Mouse (Mus musculus) spleen, adult 12 weeks (tissue): ENCODE measurements around the gene Pdzk1ip1.

Experiments used
- DNase-seq: peaks from one replicate; pipeline ENCODE4 v3.0.0; 2022; ENCODE audit warnings: low spot score

Gene Pdzk1ip1

DNA sequence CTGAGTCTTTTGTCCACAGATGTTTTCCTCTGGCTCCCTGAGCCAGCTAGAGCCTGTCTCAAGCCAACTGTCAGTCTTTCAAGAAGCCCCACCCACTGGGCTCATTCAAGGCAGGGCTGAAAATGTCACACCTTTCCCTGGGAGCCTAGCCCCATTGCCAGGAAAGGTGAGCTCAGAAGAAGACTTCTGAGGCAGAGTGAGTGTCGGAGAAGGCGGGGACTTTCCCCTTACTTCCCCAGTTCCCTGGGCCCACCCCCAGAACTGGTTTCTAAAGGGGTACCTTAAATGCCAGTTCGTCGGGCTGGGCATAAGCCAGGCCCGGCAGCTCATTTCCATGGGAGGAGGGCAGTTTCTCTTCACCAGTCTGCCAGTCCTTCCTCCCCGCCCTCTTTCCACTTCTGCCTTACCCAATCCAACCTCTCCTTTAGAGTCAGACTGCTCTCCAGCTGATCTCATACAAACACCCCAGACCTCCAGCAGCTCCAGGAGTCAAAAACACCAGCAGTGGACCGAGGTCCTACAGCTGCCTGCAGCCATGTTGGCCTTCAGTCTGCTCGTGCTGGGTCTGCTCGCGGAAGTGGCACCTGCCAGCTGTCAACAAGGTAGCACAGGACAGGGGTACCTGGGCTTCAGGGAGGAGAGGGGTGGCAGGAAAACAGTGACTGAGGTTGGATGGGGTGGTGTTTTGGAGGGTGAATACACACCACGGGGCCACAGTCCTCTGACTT, at the start of gene Pdzk1ip1:
Gene Pdzk1ip1 (plus strand): TSS at position 98 of the 728 bp plus-strand sequence.
- DNase-seq: peak; percentile 62

DNA sequence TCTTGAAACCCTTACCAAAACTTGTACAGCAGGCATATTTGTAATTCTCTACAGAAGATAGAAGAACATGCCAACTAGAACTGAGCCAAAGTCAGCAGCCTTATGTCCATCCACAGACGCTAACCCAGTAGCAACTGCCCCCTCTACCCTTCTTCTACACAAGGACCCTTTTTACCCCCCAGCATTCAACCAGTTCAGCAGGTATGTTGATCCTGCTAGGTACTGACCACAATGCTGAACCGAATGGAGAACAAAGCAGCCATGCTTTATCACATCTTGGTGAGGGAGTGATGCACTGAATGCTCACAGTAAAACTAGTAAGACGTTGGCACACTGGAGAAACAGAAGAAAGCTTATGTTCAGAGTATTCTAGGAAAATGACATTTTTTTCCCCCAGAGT, 42.9 kb upstream of the Pdzk1ip1 start:
- no peak for DNase-seq

DNA sequence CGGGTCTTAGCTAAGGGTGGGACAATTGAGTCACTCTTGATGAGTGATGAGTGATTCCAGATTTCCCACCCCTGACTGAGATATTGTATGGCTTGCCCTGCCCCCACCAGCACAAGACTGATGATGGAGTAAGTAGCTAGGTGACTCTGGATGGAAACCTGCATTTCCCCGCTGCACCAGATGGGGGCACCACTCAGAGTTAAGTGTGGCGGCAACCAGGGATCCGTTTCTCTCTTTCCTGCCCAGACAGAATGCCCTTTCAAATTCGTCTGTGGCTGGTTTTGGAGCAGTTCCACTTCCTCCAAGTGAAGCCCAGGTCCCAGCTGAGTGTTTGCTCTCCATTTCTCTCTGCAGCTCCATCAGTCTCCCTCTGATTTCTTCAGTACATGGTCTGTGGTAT, 40.8 kb upstream of the Pdzk1ip1 start:
- DNase-seq: peak; percentile 80

DNA sequence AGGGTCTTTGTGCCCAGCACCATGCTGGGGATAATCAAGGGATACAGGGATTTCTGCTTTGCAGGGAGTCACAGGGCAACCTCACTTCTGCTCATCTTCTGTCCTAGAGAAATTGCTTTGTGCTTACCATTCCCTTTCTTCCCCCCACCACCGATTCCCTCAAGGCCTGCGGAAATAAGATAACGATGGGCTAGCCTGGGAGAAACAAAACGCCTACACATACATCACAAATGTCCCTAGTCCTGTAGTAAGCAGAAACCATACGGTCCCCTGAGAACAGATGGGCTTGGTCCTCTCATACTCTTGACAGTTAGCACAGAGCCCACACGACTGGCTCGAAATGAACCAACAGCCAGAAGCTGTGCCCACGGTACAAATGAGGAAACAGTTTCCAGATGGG, 40.3 kb upstream of the Pdzk1ip1 start:
- peak; percentile 48 for DNase-seq

DNA sequence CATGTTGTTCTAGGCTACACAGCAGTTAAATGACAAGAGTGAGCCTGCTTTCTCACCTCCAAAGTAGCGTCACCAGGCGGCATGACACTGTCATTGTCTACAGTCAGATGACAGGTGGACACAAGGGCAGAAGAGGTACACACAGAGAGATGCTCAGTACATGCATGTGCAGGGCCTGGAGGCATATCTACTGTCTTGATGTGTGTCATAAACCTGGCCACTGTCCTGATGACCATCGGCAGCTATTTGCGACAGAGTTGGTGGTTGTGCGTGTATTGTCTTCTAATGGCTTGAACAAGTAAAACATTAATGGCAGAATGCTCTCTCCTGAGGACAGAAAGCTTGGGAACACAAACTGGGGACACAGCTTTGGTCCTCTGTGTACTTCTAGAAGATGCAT, 37.3 kb upstream of the Pdzk1ip1 start:
- no peak for DNase-seq

DNA sequence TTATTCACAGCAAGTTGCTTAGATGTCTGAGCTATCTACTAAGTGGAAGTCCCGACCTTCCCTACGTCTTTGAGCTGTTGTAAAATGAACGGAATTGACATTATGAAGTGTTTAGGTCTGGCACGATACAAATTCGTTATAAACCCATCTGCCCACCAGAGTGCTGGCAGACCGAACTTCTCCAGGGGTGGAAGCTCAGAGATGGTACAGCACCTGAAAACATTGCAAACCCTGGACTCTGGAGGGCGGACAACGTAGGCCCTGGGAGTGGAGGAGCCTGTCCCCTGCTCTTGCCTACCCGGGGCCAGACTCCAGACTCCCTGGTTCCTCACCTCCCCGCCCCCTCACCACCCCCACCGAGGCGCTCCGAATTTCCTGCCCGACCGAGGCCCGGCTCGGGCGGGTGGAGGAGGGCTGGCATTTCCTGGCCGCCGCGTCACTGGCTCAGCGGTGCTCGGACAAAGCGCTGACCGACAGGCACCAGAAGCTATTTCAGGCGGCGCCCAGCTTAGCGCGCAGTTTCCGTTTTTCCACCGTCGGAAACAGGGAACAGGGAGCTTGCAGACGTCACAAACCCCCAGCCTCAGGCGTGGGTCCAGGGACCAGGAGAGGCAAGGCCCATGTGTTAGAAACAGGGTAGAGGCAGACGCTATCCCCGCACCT, 36.0 kb upstream of the Pdzk1ip1 start:
- no peak for DNase-seq

DNA sequence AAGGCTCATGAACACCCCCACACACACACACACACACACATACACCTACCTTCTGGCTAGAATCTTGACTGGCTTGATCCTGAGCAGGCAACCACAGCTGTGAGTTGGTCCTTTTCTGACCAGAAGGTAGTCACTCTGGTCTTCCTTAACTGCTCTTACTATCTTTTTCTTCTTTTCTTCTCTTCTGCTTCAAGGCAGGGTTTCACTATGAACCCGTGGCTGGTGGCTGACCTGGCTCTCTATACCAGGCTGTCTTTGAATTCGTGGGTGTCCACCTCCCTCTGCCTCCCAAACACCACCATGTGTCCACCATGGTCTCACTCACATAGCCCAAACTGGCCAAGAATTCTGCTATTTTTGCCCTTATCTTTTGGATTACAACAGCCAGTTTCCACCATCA, 33.5 kb upstream of the Pdzk1ip1 start:
- no peak for DNase-seq

DNA sequence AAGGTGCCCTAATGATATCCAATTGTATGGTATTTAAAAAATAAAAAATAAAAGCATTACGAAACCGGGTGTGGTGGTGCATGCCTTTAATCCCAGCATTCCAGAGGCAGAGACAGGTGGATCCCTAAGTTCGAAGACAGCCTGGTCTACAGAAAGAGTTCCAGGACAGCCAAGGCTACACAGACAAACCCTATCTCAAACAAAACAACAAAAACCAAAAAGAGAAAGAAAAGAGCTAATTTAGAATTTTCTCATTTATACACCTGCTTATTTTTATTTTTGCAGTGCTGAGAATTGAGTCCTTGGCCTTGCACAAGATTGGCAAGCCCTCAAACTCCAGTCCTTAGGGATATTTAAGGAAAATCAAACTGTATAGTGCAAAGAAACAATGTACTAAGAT, 32.8 kb upstream of the Pdzk1ip1 start:
- DNase-seq: no peak

DNA sequence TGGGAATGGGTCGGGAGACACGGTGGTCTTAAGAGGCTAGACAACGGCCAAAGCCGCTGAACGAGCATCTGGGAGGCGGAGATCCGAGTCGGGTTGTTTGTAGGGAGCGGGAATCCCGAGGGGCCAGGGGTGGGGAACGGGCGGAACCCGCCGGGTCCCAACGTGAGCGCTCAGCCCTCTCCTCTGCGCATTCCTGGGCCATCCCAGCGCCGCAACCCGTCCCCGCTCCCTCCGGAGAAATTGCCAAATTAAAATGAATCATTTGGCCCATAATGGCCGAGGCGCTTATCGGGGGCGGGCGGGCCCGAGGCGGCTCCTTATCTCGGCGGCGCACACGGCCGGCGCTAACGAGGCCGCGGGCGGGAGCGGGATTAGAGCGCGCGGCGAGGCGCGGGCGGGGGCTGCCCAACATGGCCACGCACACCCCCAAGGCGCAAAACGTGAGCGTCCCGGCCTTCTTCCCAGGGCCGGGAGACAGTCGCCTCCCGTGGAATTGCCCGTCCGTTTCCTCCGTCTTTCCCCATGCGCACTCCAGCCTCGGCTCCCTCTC, 32.1 kb upstream of the Pdzk1ip1 start, which contains the start of gene Tal1:
Gene Tal1 (plus strand): TSS at position 56 of the 550 bp plus-strand sequence.
- DNase-seq: peak; percentile 82

DNA sequence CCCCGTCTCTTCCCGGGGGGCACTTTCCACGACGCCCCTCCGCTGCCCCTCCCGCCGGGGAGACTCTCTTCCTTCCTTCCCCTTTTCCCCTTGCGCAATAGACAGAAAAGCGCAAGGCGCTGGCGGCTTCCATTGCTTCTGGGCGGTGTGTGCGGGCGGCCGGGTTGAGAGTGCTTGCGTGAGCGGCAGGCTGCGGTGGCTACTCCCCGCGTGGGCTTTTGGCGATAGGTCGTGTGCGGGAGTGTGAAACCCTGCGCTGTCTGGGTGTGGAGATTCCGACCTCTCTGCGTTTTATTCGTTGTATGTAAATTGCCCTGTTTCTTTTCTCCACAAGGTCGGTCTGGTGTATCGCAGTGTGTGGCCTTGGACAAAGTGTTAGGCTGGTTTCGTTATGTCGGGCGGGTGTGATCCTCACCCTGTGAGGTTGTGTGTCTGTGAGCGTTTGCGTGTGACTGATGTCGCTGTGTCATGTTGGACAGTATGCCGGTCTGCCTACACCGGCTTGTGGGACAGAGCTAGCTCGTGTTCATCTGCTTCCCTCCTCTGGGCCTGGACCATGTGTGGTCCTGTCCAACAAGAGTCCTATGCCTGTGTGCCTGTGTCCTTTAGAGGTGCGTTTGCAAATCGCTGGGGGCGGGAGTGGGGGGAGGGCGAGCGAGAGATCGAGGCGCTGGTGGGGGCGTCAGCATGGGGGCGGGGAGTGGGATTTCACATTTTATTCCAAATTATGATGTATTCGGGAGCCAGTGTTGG, 31.4 kb upstream of the Pdzk1ip1 start:
- peak; percentile 60 for DNase-seq

DNA sequence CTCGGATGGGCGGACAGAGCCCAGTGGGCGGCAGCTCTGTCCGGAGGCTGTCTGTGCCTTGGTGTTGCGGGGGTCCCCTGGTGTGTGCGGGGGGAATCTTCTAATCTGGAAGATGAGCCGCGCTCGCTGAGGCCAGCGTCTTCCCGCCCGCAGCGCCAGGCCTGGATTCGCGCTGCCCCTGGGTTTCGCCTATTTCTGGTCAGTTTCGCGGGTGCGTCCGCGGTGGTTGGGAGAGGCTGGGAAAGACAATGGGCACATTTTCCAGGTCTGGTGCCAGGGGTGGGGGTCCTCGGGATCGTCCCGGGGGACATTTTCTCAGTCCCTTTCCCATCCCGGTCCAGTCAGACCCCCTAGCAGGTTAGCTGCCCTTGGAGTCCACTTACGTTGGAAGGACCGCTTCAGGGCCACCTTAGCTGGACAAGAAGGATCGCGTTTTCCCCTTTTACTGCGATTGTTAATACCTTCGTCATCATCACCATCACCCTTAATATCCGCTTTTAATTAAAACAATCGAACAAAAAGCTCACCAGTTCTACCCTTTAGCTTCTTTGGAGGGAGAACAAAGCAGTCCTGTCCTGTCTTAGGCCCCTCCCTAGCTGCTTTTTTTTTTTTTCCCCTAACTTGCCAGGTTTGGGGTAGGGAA, 30.7 kb upstream of the Pdzk1ip1 start:
- DNase-seq: peak; percentile 42

DNA sequence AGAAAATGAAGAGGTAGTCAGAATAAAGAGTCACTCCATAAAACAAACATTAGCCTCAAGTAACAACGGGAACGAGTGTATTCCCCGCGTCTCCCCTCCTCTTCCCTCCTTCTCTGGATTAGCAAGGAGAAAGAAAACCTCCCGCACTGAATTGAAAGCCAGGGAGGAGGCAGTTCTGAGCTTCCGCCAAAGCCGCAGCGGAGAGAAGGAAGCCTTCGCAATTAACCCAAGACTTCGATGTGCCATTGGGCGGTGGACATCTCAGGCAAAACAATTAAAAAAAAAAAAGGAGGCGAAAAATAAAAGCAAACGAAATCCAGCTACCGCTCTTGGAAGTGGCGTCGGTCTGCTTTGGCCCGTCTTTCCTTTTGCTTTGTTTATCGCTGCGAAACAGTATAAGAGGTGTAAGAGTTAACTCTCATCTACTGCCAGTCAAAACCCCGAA, 30.2 kb upstream of the Pdzk1ip1 start:
- peak; percentile 37 for DNase-seq

DNA sequence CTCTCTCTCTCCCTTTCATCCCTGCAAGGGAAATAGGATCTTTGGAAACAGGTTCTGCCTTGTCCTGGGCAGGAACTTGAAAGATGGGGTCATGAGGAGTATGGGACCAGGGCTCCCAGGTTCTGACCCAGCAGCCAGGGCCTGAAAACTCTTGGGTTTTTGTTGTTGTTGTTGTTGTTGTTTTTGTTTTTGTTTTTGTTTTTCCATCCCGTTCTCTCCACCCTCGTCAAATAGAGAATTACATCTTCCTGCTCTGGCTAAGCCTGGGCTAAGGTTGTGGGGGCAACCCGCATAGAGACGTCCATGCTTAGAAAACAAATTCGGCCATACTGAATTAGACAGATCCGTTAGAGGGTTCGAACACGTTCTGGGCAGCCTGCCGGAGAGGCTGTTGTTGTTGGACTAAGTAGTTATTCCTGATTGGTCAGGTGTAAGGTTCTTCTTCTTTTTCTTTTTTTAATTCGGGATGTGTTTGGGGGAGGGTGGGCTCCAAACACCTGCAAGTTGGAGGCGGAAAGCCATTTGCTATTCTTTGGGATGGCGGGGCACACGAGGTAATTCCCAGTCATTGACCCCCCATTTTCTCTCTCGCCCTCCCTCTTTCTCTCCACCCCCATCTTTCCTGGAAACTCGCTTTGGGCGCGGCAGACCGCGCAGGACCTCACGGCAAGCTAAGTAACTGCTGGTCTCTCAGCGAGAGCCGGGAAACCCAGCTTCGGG, 29.5 kb upstream of the Pdzk1ip1 start:
- peak; percentile 53 for DNase-seq

DNA sequence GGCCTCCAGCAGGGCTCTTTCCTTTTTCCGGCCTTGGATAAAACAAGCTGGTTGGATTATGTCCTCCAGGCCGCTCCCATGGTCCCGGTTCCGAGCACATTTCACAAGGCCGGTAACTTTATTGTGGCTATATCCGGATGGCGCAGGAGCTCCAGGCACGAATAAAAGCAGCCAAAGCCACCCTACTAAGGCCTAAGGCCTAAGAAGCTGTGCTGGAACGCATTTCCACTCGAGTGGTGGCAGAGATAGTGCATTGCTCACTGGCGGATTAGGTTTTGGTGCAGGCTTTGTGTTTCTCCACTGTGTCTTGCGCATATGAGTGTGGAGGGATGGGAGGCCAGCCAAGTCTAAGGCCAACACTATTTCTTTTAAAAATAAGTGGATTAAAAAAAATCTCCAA, 28.6 kb upstream of the Pdzk1ip1 start:
- DNase-seq: peak; percentile 28

DNA sequence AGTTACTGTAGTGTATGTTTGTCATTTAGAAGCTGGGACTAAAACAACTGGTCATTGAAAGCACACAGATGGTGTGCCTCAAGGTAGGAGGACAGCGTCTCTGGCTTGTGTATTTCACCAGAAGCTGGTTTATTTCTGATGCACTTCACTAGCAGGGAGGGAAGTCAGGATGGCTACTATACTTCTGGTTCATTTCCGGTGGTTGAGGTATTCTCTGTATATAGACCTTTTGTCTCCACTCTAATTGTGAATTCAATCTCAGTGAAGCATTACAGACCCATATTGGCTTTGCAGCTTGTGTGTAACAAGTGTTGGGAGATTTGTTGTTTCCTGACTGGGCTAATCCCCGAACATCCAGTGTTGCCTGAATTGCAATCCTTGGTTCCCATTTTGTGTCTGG, 27.8 kb upstream of the Pdzk1ip1 start:
- DNase-seq: no peak

DNA sequence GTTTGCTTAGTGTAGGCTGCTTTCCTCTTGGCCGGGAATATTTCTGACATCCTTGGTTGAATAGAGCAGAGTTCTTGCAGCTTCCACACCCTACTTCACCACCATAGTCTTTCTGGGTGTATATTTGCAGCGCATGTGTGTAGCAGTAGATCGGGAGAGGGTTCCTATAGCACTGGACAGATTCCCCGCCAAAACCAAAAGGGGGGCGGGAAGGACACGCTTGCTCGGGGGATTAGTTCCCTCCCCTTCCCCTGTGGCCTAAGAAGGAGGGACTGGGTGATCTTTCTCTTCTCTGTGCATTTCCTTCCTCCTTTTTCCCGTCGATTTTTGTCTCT, 26.0 kb upstream of the Pdzk1ip1 start:
- no peak for DNase-seq

DNA sequence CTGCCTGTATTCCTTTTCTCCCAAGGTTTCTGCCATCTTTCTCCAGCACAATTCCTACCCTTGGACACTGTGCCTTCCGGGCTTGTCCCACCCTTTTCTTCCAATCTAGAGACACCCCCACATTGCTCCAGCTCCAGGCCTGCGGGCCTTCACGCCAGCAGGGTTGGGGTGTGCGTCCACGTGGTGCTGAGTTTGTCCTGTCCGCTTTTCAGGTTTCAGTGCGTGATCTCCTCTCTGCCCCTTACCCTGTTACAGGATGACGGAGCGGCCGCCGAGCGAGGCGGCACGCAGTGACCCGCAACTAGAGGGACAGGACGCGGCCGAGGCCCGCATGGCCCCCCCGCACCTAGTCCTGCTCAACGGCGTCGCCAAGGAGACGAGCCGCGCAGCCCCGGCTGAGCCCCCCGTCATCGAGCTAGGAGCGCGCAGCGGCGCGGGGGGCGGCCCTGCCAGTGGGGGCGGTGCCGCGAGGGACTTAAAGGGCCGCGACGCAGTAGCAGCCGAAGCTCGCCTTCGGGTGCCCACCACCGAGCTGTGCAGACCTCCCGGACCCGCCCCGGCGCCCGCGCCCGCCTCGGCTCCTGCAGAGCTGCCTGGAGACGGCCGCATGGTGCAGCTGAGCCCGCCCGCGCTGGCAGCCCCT, 25.5 kb upstream of the Pdzk1ip1 start:
- DNase-seq: peak; percentile 28

DNA sequence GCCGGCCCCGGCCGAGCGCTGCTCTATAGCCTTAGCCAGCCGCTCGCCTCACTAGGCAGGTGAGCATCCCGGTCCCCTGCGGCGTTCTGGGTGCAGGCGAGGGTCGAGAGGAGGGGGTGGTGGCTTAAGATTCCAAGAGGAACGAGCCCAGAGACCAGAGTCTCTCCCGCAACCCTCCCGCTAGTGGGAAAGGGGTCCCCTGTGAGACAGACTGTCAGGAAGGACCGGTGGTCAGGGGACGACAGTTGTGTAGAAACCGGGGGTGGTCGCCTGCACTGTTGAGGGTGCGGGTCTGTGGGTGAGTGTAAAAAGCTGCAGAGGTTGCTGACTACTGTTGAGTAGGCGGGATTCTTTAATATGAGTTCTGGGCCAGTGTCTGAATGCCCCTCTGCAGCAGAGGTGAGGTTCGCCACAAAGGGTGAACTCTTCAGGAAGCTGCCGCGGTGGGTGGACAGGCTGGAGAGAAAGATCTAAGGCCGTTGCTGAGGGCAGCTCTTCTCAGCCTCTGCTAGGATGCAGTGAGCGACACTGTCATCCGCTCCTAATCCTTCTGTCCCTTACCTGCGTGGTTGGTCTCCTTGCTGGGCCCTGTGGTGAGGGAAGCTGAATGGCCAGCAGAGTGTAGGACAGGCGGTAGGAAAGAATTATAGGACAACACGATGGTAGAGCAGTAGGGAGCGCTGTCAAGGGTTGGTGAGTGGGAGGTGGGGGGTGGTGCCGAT, 24.8 kb upstream of the Pdzk1ip1 start:
- no peak for DNase-seq

DNA sequence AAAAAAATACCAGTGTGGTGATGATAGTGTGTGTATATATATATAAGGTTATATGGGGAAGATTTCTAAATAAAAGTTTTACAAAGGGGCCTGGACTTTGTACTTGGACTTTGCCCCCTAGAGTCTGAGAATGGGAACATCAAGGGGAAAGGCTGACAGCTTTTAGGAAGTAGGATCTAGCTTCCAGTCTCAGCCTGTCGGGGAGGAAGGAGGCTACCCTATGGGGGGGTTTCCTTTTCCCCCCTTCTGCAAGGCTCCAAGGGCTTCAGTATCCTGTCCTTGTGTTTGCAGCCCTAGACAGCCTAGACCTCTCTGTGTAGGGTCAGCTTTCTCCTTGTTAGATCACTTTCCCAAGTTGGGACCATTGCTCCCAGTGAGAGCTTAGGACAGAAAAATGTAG, 16.8 kb upstream of the Pdzk1ip1 start:
- DNase-seq: no peak

DNA sequence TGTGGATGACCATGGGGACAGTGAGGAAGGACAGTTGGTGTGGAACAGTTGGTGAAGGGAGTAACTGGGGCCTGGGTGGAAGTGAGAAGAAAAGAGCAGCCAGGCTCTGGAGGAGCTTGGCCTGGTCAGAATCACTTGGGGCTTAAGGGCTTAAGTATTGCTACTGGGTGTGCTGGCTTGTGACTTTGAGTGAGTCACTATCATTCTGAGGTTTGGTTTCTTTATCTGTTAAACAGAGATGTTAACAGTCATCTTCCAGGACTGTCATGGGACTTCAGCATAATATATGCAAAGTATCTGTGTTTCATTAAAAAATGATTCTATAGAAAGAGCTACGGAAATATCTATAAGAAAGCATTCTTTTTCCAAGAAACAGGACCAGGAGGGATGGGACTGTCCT, 13.7 kb upstream of the Pdzk1ip1 start:
- DNase-seq: no peak
